Mouse (Mus musculus) heart, embryonic 14.5 days (tissue): ENCODE measurements around the gene Jaml. TPM values are rescaled to one million over a fixed set of nuclear protein-coding genes. Genes with fewer than 3 reads are reported as not detected.
A peak's percentile ranks its signal among the peaks of the same experiment; 100 is the strongest.

Experiments used
- ATAC-seq: fragments of 200-750 bp; cut with Nextera tagmentation; 2 replicates; pipeline ENCODE4 v1.8.0; 2017; ENCODE audit warnings: low read depth, moderate TSS enrichment; ENCODE audit not compliant: insufficient number of reproducible peaks, insufficient read depth, low FRiP score
- H3K27ac ChIP-seq, 2 experiments: fragments of 200-500 bp in 1 of 2; fragments of 300-500 bp in 1 of 2; sonication (generic) in 1 of 2; replicated peaks in 1 of 2; 2 replicates each; pipeline ENCODE4 v1.5.1; 2012 to 2014; ENCODE audit warnings: low read depth in 2 of 2, low read length in 2 of 2, control low read depth in 1 of 2, mild to moderate bottlenecking in 1 of 2, mixed read lengths in 1 of 2; ENCODE audit not compliant: control insufficient read depth in 1 of 2, insufficient read depth in 1 of 2
- H3K27me3 ChIP-seq: fragments of 300-500 bp; sonication (generic); 2 replicates; pipeline ENCODE4 v1.6.1; 2014; ENCODE audit warnings: mild to moderate bottlenecking, low read length, control low read depth; ENCODE audit not compliant: control insufficient read depth, insufficient read depth
- H3K36me3 ChIP-seq: fragments of 300-500 bp; sonication (generic); 2 replicates; pipeline ENCODE4 v1.6.1; 2014; ENCODE audit warnings: mild to moderate bottlenecking, control low read depth, low read length, mixed read lengths; ENCODE audit not compliant: control insufficient read depth, insufficient read depth
- H3K4me1 ChIP-seq, 2 experiments: fragments of 200-500 bp in 1 of 2; fragments of 300-500 bp in 1 of 2; sonication (generic) in 1 of 2; 2 replicates each; pipeline ENCODE4 v1.6.1; 2012 to 2014; ENCODE audit warnings: low read length in 2 of 2, control low read depth in 1 of 2, mixed read lengths in 1 of 2; ENCODE audit not compliant: control insufficient read depth in 2 of 2, insufficient read depth in 2 of 2
- H3K4me2 ChIP-seq: fragments of 300-500 bp; sonication (generic); 2 replicates; pipeline ENCODE4 v1.6.1; 2014; ENCODE audit warnings: mild to moderate bottlenecking, low read length
- H3K4me3 ChIP-seq, 2 experiments: fragments of 200-500 bp in 1 of 2; fragments of 300-500 bp in 1 of 2; sonication (generic) in 1 of 2; 2 replicates each; pipeline ENCODE4 v1.5.1; 2012 to 2014; ENCODE audit warnings: low read length in 2 of 2, mild to moderate bottlenecking in 2 of 2, control low read depth in 1 of 2, low read depth in 1 of 2, moderate library complexity in 1 of 2; ENCODE audit not compliant: control insufficient read depth in 1 of 2, insufficient read depth in 1 of 2
- H3K9ac ChIP-seq: fragments of 300-500 bp; sonication (generic); 2 replicates; pipeline ENCODE4 v1.6.1; 2014; ENCODE audit warnings: mild to moderate bottlenecking, low read length
- H3K9me3 ChIP-seq: fragments of 300-500 bp; sonication (generic); 2 replicates; pipeline ENCODE4 v1.6.1; 2016; ENCODE audit warnings: low read length, control low read depth; ENCODE audit not compliant: control insufficient read depth
- WGBS: fragments of 180-500 bp; shearing (Covaris S2); extraction: QIAGEN DNeasy Blood & Tissue Kit; methylation state at CpG from one replicate; pipeline ENCODE4 v1.1.7; 2014; 5-methylcytosine and 5-hydroxymethylcytosine counted together
- polyA plus RNA-seq: library from polyadenylated mRNA; unstranded; fragments of >200 nt; fragmentation: Nextera tagmentation; extraction: Ambion mirVana; gene quantifications from 2 replicates; pipeline ENCODE4 v1.2.1, GENCODE M21; 2014

Gene Jaml
- polyA plus RNA-seq, 1 experiment from 2014 or later: 0.18 TPM

- Histone ChIP-seq H3K4me2 (peak overlapping the region; percentile 55), H3K4me1 (peaks cover 10 to 17% of the 10 kb centered on the region in 2 experiments), H3K9me3 (no peaks in the 10 kb centered on the region), H3K27me3 (peaks cover 8% of the 10 kb centered on the region; the same call in 1 of the 2 replicates), H3K4me3 (peak overlapping the region; percentile 20 to 23; a peak in 2 of 4 replicates), H3K36me3 (no peaks in the 10 kb centered on the region), H3K9ac (no peak overlapping the region), H3K27ac (no peak overlapping the region)
- peak; percentile 34; the same call in 1 of the 2 replicates for ATAC-seq
- 5% methylated on average over 10 of the region's 10 CpGs for WGBS
Measured at GRCm38 (mm10) chr9:45121769-45122168, 42.8 kb downstream of the Jaml start.

- ATAC-seq: no peak
- no peaks in the 10 kb centered on the region for H3K9me3 ChIP-seq
- no peak overlapping the region for H3K9ac ChIP-seq
- WGBS: 14% methylated on average over 9 of the region's 9 CpGs
- peak overlapping the region; percentile 20 to 23; a peak in 2 of 4 replicates for H3K4me3 ChIP-seq
- H3K4me2 ChIP-seq: peak overlapping the region; percentile 55
- peaks cover 10 to 17% of the 10 kb centered on the region in 2 experiments for H3K4me1 ChIP-seq
- H3K27ac ChIP-seq: no peak overlapping the region
- H3K36me3 ChIP-seq: no peaks in the 10 kb centered on the region
- peaks cover 11% of the 10 kb centered on the region; the same call in 1 of the 2 replicates for H3K27me3 ChIP-seq
Measured at GRCm38 (mm10) chr9:45122209-45122761, 43.3 kb downstream of the Jaml start.

DNA sequence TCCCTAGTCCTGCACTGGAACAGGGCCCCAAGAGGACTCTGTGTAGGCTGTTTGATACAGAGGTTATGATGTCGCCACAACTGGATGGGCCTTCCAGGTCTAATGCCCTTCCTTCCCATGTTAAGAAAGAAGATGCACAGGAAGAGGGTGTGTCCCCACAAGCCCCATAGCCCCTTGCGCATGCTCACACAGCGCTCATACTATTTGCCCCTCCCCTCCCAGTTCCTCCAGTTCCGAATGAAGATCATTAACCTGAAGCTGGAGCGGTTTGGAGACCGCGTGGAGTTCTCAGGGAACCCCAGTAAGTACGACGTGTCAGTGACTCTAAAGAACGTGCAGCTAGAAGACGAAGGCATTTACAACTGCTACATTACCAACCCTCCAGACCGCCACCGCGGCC, 46.2 kb downstream of the Jaml start:
- H3K4me2 ChIP-seq: no peak overlapping the region
- 87% methylated on average over 14 of the region's 14 CpGs for WGBS
- no peak for ATAC-seq

DNA sequence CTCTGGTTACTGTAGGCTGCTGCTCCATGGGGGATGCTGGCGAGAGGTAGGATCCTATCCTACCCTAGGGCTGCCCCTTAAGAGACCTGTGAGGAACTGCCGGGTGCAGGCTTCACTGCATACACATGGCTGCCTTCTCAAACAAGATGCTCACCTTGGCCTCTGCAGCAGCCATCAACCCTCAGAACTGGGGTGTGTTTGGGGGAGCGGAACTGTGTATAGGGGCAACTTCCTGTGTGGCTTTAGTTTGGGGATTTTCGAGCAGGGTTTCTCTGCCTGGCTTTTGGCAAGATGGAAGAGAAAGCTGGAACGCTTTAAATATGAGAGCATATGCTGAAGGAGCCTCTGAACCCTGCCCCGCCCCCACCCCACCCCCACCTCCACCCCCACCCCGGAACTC, 48.0 kb downstream of the Jaml start:
- H3K36me3 ChIP-seq: no peaks in the 10 kb centered on the region
- no peaks in the 10 kb centered on the region for H3K9me3 ChIP-seq
- peaks cover 10% of the 10 kb centered on the region for H3K27me3 ChIP-seq
- whole genome bisulfite sequencing: 50% methylated on average over 7 of the region's 7 CpGs
- no peak overlapping the region for H3K4me3 ChIP-seq
- no peak overlapping the region for H3K4me2 ChIP-seq
- peaks cover 6 to 7% of the 10 kb centered on the region in 2 experiments; a peak in 2 of 4 replicates for H3K4me1 ChIP-seq
- ATAC-seq: no peak
- no peak overlapping the region for H3K27ac ChIP-seq
- H3K9ac ChIP-seq: no peak overlapping the region

More for the DNA sequence above, 46.2 kb downstream of the Jaml start:
- Histone ChIP-seq H3K4me1 (peaks cover 7 to 9% of the 10 kb centered on the region in 2 experiments; a peak in 2 of 4 replicates), H3K9me3 (no peaks in the 10 kb centered on the region), H3K36me3 (no peaks in the 10 kb centered on the region), H3K4me3 (no peak overlapping the region), H3K9ac (no peak overlapping the region), H3K27me3 (peaks cover 14% of the 10 kb centered on the region; the same call in 1 of the 2 replicates), H3K27ac (no peak overlapping the region)

DNA sequence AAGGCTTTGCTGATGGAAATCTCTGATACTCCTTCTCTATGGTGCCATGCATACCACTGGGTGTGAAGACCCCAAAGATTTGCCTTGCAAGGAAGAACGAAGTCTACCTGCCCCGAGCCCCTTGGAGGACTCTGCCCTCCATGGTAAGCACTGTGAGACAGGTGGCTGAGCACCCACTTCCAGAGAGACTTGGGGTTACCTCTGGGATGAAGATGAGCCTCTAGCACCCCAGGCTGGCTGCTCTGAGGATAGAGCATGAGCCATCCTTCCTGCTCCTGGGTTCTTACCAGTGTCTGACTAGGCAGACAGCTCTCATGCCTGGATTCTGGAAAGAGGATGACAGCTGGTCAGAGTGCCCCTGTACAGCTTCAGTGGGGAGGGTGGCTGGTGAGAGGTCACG, 51.1 kb downstream of the Jaml start:
- Histone ChIP-seq H3K4me3 (no peak overlapping the region), H3K27ac (no peak overlapping the region), H3K4me1 (no peaks in the 10 kb centered on the region; a peak in 1 of 4 replicates), H3K9ac (no peak overlapping the region), H3K9me3 (no peaks in the 10 kb centered on the region), H3K4me2 (no peak overlapping the region), H3K27me3 (peaks cover 23% of the 10 kb centered on the region), H3K36me3 (no peaks in the 10 kb centered on the region)
- 70% methylated on average over 3 of the region's 3 CpGs for WGBS
- ATAC-seq: no peak

DNA sequence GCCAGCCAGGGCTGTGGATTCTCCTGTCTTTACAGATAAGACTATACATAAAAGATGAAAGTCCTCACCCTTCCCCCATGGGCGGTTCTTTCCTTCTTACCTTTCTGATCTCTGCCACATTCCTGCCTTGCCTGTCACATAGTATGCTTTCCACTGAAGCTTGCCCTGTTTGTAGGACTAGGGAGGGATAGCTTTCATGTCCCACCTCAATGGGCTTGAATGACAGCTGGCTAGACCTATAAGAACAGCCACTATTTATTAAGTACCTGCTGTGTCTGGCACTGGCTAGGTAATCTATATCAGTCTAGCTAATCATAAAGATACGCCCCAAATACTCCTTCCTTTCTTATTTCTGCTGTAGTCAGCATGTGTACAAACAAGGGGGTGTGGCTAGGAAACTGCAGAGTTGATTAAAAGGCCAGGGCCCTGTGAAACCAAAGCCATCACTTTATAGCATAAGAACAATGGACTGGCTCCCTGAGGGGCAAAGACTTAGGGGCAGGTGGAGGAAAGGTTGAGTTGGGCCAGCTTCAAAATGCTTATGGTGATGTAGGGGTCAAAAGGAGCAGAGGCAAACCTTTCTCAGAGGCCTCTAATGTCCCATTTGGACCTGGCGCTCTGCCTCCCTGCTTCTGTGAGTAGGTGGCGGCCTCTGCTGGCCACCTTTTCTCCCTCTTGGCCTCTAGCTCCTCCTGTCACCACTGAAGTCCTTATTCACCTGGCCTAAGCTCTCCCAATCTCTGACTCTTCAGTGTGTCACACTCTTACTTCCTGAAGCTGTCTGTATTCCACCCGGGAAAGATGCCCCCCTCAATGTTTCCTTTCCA, 54.7 kb downstream of the Jaml start:
- H3K9me3 ChIP-seq: no peaks in the 10 kb centered on the region
- no peak overlapping the region for H3K9ac ChIP-seq
- H3K36me3 ChIP-seq: no peaks in the 10 kb centered on the region
- no peak overlapping the region for H3K4me2 ChIP-seq
- H3K4me1 ChIP-seq: peaks cover 9 to 23% of the 10 kb centered on the region in 2 experiments
- H3K27ac ChIP-seq: no peak overlapping the region
- H3K27me3 ChIP-seq: peaks cover 38% of the 10 kb centered on the region
- WGBS: 21% methylated on average over 5 of the region's 5 CpGs
- H3K4me3 ChIP-seq: no peak overlapping the region
- no peak for ATAC-seq

- Histone ChIP-seq H3K9me3 (no peaks in the 10 kb centered on the region), H3K27ac (0 out of 4 replicates have a peak overlapping the region, but pooled peaks of 1 of the 2 experiments have one; percentile 1), H3K9ac (no peak overlapping the region), H3K4me3 (no peak overlapping the region), H3K4me1 (peaks cover 9 to 27% of the 10 kb centered on the region in 2 experiments), H3K4me2 (no peak overlapping the region), H3K27me3 (peaks cover 66% of the 10 kb centered on the region), H3K36me3 (no peaks in the 10 kb centered on the region)
- no peak for ATAC-seq
- WGBS: 9% methylated on average over 7 of the region's 7 CpGs
Measured at GRCm38 (mm10) chr9:45136442-45137169, 57.6 kb downstream of the Jaml start.
